Mouse (Mus musculus) MEL (cell line): ENCODE measurements around the gene Tmem26.

Experiments
- CTCF ChIP-seq, 3 experiments: IDR thresholded peaks in 2 of 3; conservative IDR thresholded peaks in 1 of 3; 2 replicates each; pipeline ENCODE4 v1.5.1; 2011 to 2012; ENCODE audit warnings: low read length in 3 of 3, low read depth in 2 of 3, mild to moderate bottlenecking in 2 of 3, improper control_type of control experiment in 1 of 3, inconsistent platforms in 1 of 3, mixed read lengths in 1 of 3, moderate library complexity in 1 of 3; ENCODE audit not compliant: control insufficient read depth in 1 of 3, insufficient read depth in 1 of 3, poor library complexity in 1 of 3, severe bottlenecking in 1 of 3
- EP300 ChIP-seq, 2 experiments: IDR thresholded peaks; 2 replicates each; pipeline ENCODE4 v1.6.1; 2011; ENCODE audit warnings: improper control_type of control experiment in 2 of 2, low read length in 2 of 2, low read depth in 1 of 2, mild to moderate bottlenecking in 1 of 2
- MAX ChIP-seq: IDR thresholded peaks from 2 replicates; pipeline ENCODE4 v1.6.1; 2011; ENCODE audit warnings: low read length, improper control_type of control experiment
- NELFE ChIP-seq: IDR thresholded peaks from 2 replicates; pipeline ENCODE4 v1.6.1; 2011; ENCODE audit warnings: low read depth, low read length, improper control_type of control experiment
- POLR2A ChIP-seq, 2 experiments: IDR thresholded peaks; 2 replicates each; pipeline ENCODE4 v1.6.1; 2011 to 2012; ENCODE audit warnings: low read length in 2 of 2, mild to moderate bottlenecking in 2 of 2, control low read depth in 1 of 2, improper control_type of control experiment in 1 of 2, low read depth in 1 of 2, moderate library complexity in 1 of 2; ENCODE audit not compliant: control insufficient read depth in 1 of 2, insufficient read depth in 1 of 2, poor library complexity in 1 of 2
- POLR2AphosphoS2 ChIP-seq: IDR thresholded peaks from 2 replicates; pipeline ENCODE4 v1.6.1; 2011; ENCODE audit warnings: low read length, improper control_type of control experiment
- RCOR1 ChIP-seq: IDR thresholded peaks from 2 replicates; pipeline ENCODE4 v1.6.1; 2012; ENCODE audit warnings: low read depth, mild to moderate bottlenecking, inconsistent platforms, low read length, improper control_type of control experiment

DNA sequence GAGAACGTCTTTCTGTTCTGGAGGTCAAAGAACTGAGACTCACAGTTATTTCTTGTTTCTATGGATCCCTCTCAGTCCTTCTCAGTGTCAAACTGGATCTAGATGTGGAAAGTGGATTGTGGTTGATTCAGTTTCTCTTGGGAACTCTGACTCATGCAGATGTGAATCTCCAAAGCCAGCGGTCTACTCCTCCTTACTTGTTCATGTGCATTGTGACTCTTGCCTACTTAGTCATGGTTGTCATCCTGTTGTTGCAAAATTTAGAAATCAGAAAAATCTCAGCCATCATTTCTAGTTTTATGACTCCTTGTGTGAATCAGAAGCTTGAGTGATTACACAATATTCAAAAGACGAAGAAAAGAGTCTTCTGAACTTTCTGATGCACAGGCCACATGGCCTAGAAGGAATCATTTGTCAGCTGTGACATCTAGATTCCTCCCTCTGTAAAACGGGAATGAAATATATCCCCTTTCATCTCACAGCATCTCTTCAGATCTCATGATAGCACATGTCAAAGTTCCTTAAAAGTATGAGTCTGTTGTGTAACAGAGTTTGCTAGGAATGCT is 17.9 kb upstream of the Tmem26 start:
- TF ChIP-seq POLR2A (IDR thresholded peaks at IDR 0.05; ENCODE audit: control insufficient read depth in 1 of 2, insufficient read depth in 1 of 2, low read depth in 1 of 2, low read length in 2 of 2, poor library complexity in 1 of 2) (no peak), CTCF (IDR thresholded peaks at IDR 0.05 in 2 of 3, conservative IDR thresholded peaks at IDR 0.05 in 1 of 3; ENCODE audit: control insufficient read depth in 1 of 3, insufficient read depth in 1 of 3, low read depth in 2 of 3, low read length in 3 of 3, poor library complexity in 1 of 3, severe bottlenecking in 1 of 3) (no peak), NELFE (no peak), POLR2AphosphoS2 (no peak), EP300 (IDR thresholded peaks at IDR 0.05; ENCODE audit: low read depth in 1 of 2, low read length in 2 of 2) (no peak), RCOR1 (no peak), MAX (no peak)
